Comparison of ENCODE assay signal across 12 mouse cellular contexts in genomic region chr11:99136361-99136760, GRCm38 (mm10). TPM values are rescaled to one million over a fixed set of nuclear protein-coding genes. Genes with fewer than 3 reads are reported as not detected.
DNase-seq lines count a peak whose midpoint lies in the region; ATAC-seq and TF ChIP-seq lines count a peak whose summit lies in the region.
"Had no signal": no experiment of that assay in that cellular context is flagged by ENCODE, and none has a peak within 500 bp of the region (broad histone marks: within the 10 kb centered on the region; RNA-seq: fewer than 3 reads in every experiment).

No protein-coding gene starts in this region.

- no peak for ATAC-seq in heart, embryonic 13.5 days (ENCODE audit: extremely low read depth, insufficient number of reproducible peaks, low FRiP score, low TSS enrichment)
- ATAC-seq in heart, embryonic 12.5 days (ENCODE audit: insufficient number of reproducible peaks, low FRiP score) = no peak

- H3K4me3 ChIP-seq in heart, embryonic 13.5 days = no peak overlapping the region
- no peak overlapping the region for H3K4me3 ChIP-seq in embryonic facial prominence, embryonic 10.5 days
- H3K4me3 ChIP-seq in myocyte = no peak overlapping the region
- no peak overlapping the region for H3K4me3 ChIP-seq in heart, embryonic 12.5 days
- H3K4me3 ChIP-seq: liver, embryonic 13.5 days had no signal

- H3K27me3 ChIP-seq in heart, embryonic 13.5 days (replicated peaks) = no peaks in the 10 kb centered on the region
- H3K27me3 ChIP-seq in embryonic facial prominence, embryonic 10.5 days (replicated peaks; ENCODE audit: low read depth, poor library complexity, severe bottlenecking) = no peaks in the 10 kb centered on the region
- H3K27me3 ChIP-seq in myocyte (ENCODE audit: control insufficient read depth, insufficient read depth, insufficient read length) = no peaks in the 10 kb centered on the region
- H3K27me3 ChIP-seq in heart, embryonic 12.5 days (replicated peaks) = no peaks in the 10 kb centered on the region

- H3K4me2 ChIP-seq in heart, embryonic 13.5 days = no peak overlapping the region
- H3K4me2 ChIP-seq in myocyte (ENCODE audit: low read depth) = no peak overlapping the region
- H3K4me2 ChIP-seq in heart, embryonic 12.5 days = no peak overlapping the region
- H3K4me2 ChIP-seq: liver, embryonic 13.5 days had no signal

- 0 out of 2 replicates have a peak overlapping the region, but pooled peaks have one; percentile 13 for H3K9ac ChIP-seq in heart, embryonic 13.5 days
- no peak overlapping the region for H3K9ac ChIP-seq in heart, embryonic 12.5 days
- H3K9ac ChIP-seq: liver, embryonic 13.5 days had no signal

- H3K9me3 ChIP-seq in heart, embryonic 13.5 days = no peaks in the 10 kb centered on the region
- H3K9me3 ChIP-seq in embryonic facial prominence, embryonic 10.5 days = no peaks in the 10 kb centered on the region
- H3K9me3 ChIP-seq in heart, embryonic 12.5 days (replicated peaks) = no peaks in the 10 kb centered on the region
- H3K9me3 ChIP-seq: liver, embryonic 13.5 days had no signal

- no peak overlapping the region for H3K27ac ChIP-seq in heart, embryonic 13.5 days (replicated peaks)
- peak overlapping the region; percentile 77 for H3K27ac ChIP-seq in embryonic facial prominence, embryonic 10.5 days (replicated peaks)
- no peak overlapping the region for H3K27ac ChIP-seq in heart, embryonic 12.5 days (ENCODE audit: poor library complexity, severe bottlenecking)
- H3K27ac ChIP-seq: liver, embryonic 13.5 days had no signal

- H3K36me3 ChIP-seq in heart, embryonic 13.5 days = no peaks in the 10 kb centered on the region
- H3K36me3 ChIP-seq in embryonic facial prominence, embryonic 10.5 days (replicated peaks) = no peaks in the 10 kb centered on the region
- no peaks in the 10 kb centered on the region for H3K36me3 ChIP-seq in myocyte (ENCODE audit: control insufficient read depth, insufficient read depth)
- no peaks in the 10 kb centered on the region for H3K36me3 ChIP-seq in heart, embryonic 12.5 days
- H3K36me3 ChIP-seq: liver, embryonic 13.5 days had no signal

- TF ChIP-seq POLR2A in myocyte (IDR thresholded peaks at IDR 0.05; ENCODE audit: insufficient read length, low read depth) = no peak

- no peak for DNase-seq in heart, adult 18-20 months
- peak; percentile 70 to 72 for DNase-seq in B cell, adult 2 months
- no peak for DNase-seq in embryonic facial prominence, embryonic 10.5 days (ENCODE audit: low spot score)
- no peak for DNase-seq in right cerebral cortex, postnatal 25 days
- no peak for DNase-seq in gastrocnemius, postnatal 4 days (ENCODE audit: low spot score in 2 of 2)
- DNase-seq: embryo, embryonic 11 days; kidney, adult 8-10 months; layer of hippocampus, adult 9-11 months; liver, embryonic 13.5 days had no signal

- H3K4me1 ChIP-seq in heart, embryonic 13.5 days = peaks cover 41% of the 10 kb centered on the region
- peaks cover 64% of the 10 kb centered on the region for H3K4me1 ChIP-seq in embryonic facial prominence, embryonic 10.5 days
- peaks cover 33% of the 10 kb centered on the region for H3K4me1 ChIP-seq in heart, embryonic 12.5 days (replicated peaks)

- H3K79me2 ChIP-seq in myocyte (ENCODE audit: control insufficient read depth, insufficient read depth) = no peaks in the 10 kb centered on the region

- no peak overlapping the region for H3ac ChIP-seq in myocyte (ENCODE audit: control insufficient read depth, insufficient read length)

- WGBS in heart, embryonic 13.5 days = 46% methylated on average over 3 of the region's 3 CpGs
- 60% methylated on average over 3 of the region's 3 CpGs for WGBS in embryonic facial prominence, embryonic 10.5 days
- WGBS in heart, embryonic 12.5 days = 55% methylated on average over 3 of the region's 3 CpGs

TF ChIP-seq in myocyte, 11 proteins besides CTCF, POLR2A, EP300 and RAD21:
- TF ChIP-seq TCF3 (IDR thresholded peaks at IDR 0.05; ENCODE audit: insufficient read length, low read depth) (no peak), MYOD1 (IDR thresholded peaks at IDR 0.05; ENCODE audit: control insufficient read depth in 1 of 3, insufficient read length in 2 of 3, low read depth in 2 of 3) (peak in 2 of 3 experiments; percentile 44 to 87), MYOG (IDR thresholded peaks at IDR 0.05; ENCODE audit: control insufficient read depth in 1 of 3, insufficient read depth in 1 of 3, insufficient read length in 2 of 3, low read depth in 2 of 3) (peak in 1 of 3 experiments; percentile 96), TCF12 (IDR thresholded peaks at IDR 0.05; ENCODE audit: insufficient read depth, poor library complexity, severe bottlenecking) (peak; percentile 74)

RNA-seq across cellular contexts. Expression of gene Ccr7, which starts 18.5 kb away (rescaled TPM):
- 0.14 and 0.23 TPM in 2 replicates for polyA plus RNA-seq in heart, embryonic 13.5 days (2015; fragmentation: Nextera tagmentation; extraction: Ambion mirVana)
- 1 to 10 TPM in 1 of 2 experiments, under 1 TPM in 1; 0.30 to 2.8 TPM for total RNA-seq in heart, adult 18-20 months (2021)
- 0.50 and 0.78 TPM in 2 replicates for polyA plus RNA-seq in embryonic facial prominence, embryonic 10.5 days (2016; fragmentation: Nextera tagmentation; extraction: Ambion mirVana)
- polyA plus RNA-seq in myocyte (2012; fragmentation: generic; extraction: Trizol) = 0.38 TPM
- under 1 TPM; 0.12 to 0.18 TPM for total RNA-seq in gastrocnemius, postnatal 4 days (2021)
- 0.08 TPM in 1 of 2 replicates, not detected in the other for polyA plus RNA-seq in heart, embryonic 12.5 days (2016; fragmentation: Nextera tagmentation; extraction: Ambion mirVana)

RNA-seq across cellular contexts. Expression of gene Tns4, which starts 47.3 kb away (rescaled TPM):
- polyA plus RNA-seq in heart, embryonic 13.5 days (2015; fragmentation: Nextera tagmentation; extraction: Ambion mirVana) = 0.15 and 0.21 TPM in 2 replicates
- under 1 TPM; 0.07 to 0.18 TPM for total RNA-seq in heart, adult 18-20 months (2021)
- polyA plus RNA-seq in embryonic facial prominence, embryonic 10.5 days (2016; fragmentation: Nextera tagmentation; extraction: Ambion mirVana) = 0.96 and 1.0 TPM in 2 replicates
- polyA plus RNA-seq in myocyte (2012; fragmentation: generic; extraction: Trizol) = 0.11 TPM
- total RNA-seq in gastrocnemius, postnatal 4 days (2021) = under 1 TPM in 1 of 2 experiments, not detected in 1; 0.13 TPM
- 0.05 and 0.11 TPM in 2 replicates for polyA plus RNA-seq in heart, embryonic 12.5 days (2016; fragmentation: Nextera tagmentation; extraction: Ambion mirVana)

Comparison
In these comparisons a context has a peak if more than half of its experiments do, and no peak if none do; other contexts are left out.
1. DNase-seq: peak in B cell, adult 2 months (2 of 2); none in heart, adult 18-20 months (0 of 2), embryonic facial prominence, embryonic 10.5 days (single experiment), right cerebral cortex, postnatal 25 days (single experiment) and gastrocnemius, postnatal 4 days (0 of 2).